Mouse (Mus musculus) CH12.LX (cell line): ENCODE data around the gene Rft1.

ENCODE experiments used
- BHLHE40 ChIP-seq: IDR thresholded peaks from 2 replicates; pipeline ENCODE4 v1.6.1; 2011; ENCODE audit warnings: mild to moderate bottlenecking, low read depth, low read length, improper control_type of control experiment
- CTCF ChIP-seq, 2 experiments: IDR thresholded peaks in 1 of 2; conservative IDR thresholded peaks in 1 of 2; 2 replicates each; pipeline ENCODE4 v1.5.1; 2011 to 2012; ENCODE audit warnings: low read depth in 2 of 2, low read length in 2 of 2, improper control_type of control experiment in 1 of 2, inconsistent platforms in 1 of 2, mild to moderate bottlenecking in 1 of 2, moderate library complexity in 1 of 2
- EP300 ChIP-seq: IDR thresholded peaks from 2 replicates; pipeline ENCODE4 v1.6.1; 2011; ENCODE audit warnings: low read length, improper control_type of control experiment
- MAZ ChIP-seq: IDR thresholded peaks from 2 replicates; pipeline ENCODE4 v1.6.1; 2012; ENCODE audit warnings: low read depth, mild to moderate bottlenecking, inconsistent platforms, low read length, improper control_type of control experiment, moderate library complexity
- MEF2A ChIP-seq: IDR thresholded peaks from 2 replicates; pipeline ENCODE4 v1.6.1; 2014; ENCODE audit warnings: low read depth, mild to moderate bottlenecking, inconsistent platforms, low read length, improper control_type of control experiment, borderline replicate concordance
- MXI1 ChIP-seq: IDR thresholded peaks from 2 replicates; pipeline ENCODE4 v1.6.1; 2011; ENCODE audit warnings: mild to moderate bottlenecking, low read depth, low read length, improper control_type of control experiment
- PAX5 ChIP-seq: IDR thresholded peaks from 2 replicates; pipeline ENCODE4 v1.6.1; 2012; ENCODE audit warnings: low read length, inconsistent platforms, mixed read lengths
- POLR2A ChIP-seq: IDR thresholded peaks from 2 replicates; pipeline ENCODE4 v1.6.1; 2011; ENCODE audit warnings: low read depth, mild to moderate bottlenecking, improper control_type of control experiment, low read length
- SIN3A ChIP-seq: IDR thresholded peaks from 2 replicates; pipeline ENCODE4 v1.6.1; 2012; ENCODE audit warnings: low read length, improper control_type of control experiment, inconsistent platforms
- TBP ChIP-seq: conservative IDR thresholded peaks from 2 replicates; pipeline ENCODE4 v1.6.1; 2011; ENCODE audit warnings: low read depth, low read length, improper control_type of control experiment
- USF1 ChIP-seq: IDR thresholded peaks from 2 replicates; pipeline ENCODE4 v1.6.1; 2014; ENCODE audit warnings: low read depth, mild to moderate bottlenecking, inconsistent platforms, low read length, improper control_type of control experiment

DNA sequence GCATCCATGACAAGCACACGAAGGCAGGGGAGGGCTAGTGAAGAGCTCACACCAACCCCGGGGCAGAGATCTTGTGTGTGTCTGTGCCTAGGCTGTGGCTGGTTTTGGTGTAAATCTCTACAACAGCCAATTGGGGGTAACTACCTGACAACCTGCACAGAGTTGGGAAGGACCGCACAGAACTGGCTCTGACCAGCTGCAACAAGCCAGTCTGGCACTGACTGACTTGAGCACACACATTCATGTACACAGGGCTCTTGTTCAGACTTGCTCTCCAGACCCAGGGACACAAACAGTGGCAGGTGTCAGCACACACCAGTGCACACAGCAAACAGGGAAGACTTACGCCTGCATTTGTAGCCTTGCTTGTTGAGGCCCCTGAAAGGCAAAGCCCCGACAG, 47.3 kb upstream of the Rft1 start:
- TF ChIP-seq CTCF (conservative IDR thresholded peaks at IDR 0.05 in 1 of 2, IDR thresholded peaks at IDR 0.05 in 1 of 2; ENCODE audit: low read depth in 2 of 2, low read length in 2 of 2) (no peak), USF1 (no peak), POLR2A (0 out of 2 replicates have a peak, but pooled peaks have one; percentile 24), BHLHE40 (peak; percentile 27; the same call in 1 of the 2 replicates), MAZ (no peak), MEF2A (no peak), SIN3A (no peak), PAX5 (no peak), TBP (no peak), MXI1 (no peak), EP300 (no peak; the same call in 1 of the 2 replicates)
